Mouse (Mus musculus) embryonic facial prominence, embryonic 10.5 days (tissue): ENCODE data around the gene Cd3d. TPM values are rescaled to one million over a fixed set of nuclear protein-coding genes. Genes with fewer than 3 reads are reported as not detected.

ENCODE experiments used
- DNase-seq: peaks from one replicate; pipeline ENCODE4 v3.0.0-alpha.2; 2017; ENCODE audit warnings: low spot score
- H3K27ac ChIP-seq: fragments of 300-500 bp; sonication (generic); replicated peaks from 2 replicates; pipeline ENCODE4 v1.5.1; 2016; ENCODE audit warnings: mild to moderate bottlenecking
- H3K27me3 ChIP-seq: fragments of 300-500 bp; sonication (generic); replicated peaks from 2 replicates; pipeline ENCODE4 v1.6.1; 2016; ENCODE audit warnings: low read depth, mild to moderate bottlenecking; ENCODE audit not compliant: poor library complexity, severe bottlenecking
- H3K36me3 ChIP-seq: fragments of 300-500 bp; sonication (generic); replicated peaks from 2 replicates; pipeline ENCODE4 v1.6.1; 2016; ENCODE audit warnings: mild to moderate bottlenecking, moderate library complexity
- H3K4me1 ChIP-seq: fragments of 300-500 bp; sonication (generic); 2 replicates; pipeline ENCODE4 v1.6.1; 2016
- H3K4me3 ChIP-seq: fragments of 300-500 bp; sonication (generic); 2 replicates; pipeline ENCODE4 v1.5.1; 2016; ENCODE audit warnings: mild to moderate bottlenecking, moderate library complexity
- H3K9me3 ChIP-seq: fragments of 300-500 bp; sonication (generic); 2 replicates; pipeline ENCODE4 v1.6.1; 2016; ENCODE audit warnings: mild to moderate bottlenecking
- WGBS: fragments of 180-500 bp; shearing (Covaris S2); methylation state at CpG from one replicate; pipeline ENCODE4 v1.1.7; 2016; 5-methylcytosine and 5-hydroxymethylcytosine counted together
- polyA plus RNA-seq: library from polyadenylated mRNA; unstranded; fragments of >200 nt; fragmentation: Nextera tagmentation; extraction: Ambion mirVana; gene quantifications from 2 replicates; pipeline ENCODE4 v1.2.1, GENCODE M21; 2016

Gene Cd3d
- polyA plus RNA-seq, 1 experiment from 2014 or later, result not detected

DNA sequence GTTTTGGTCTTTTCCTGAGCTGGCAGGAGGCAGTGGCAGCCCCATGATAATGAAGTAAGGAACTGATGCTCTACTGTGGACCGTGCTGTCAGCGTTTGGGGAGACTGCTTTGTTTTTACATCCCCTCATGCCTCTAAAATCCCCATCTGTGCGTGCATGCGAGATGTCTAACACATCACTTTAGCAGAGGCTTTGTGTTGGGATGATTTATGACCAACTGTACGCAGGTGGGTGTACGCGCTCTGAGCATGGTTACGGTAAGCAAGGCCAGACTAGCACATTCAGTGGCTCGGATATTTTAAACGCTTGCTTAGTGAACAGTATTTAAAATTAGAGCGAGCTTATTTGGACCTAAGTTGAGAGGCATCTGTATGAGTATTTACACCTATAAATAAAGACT is 36.4 kb downstream of the Cd3d start:
- H3K4me1 ChIP-seq, result no peaks in the 10 kb centered on the region
- H3K36me3 ChIP-seq, result no peaks in the 10 kb centered on the region
- no peaks in the 10 kb centered on the region for H3K27me3 ChIP-seq
- WGBS, result 91% methylated on average over 11 of the region's 11 CpGs
- no peaks in the 10 kb centered on the region for H3K9me3 ChIP-seq
- no peak for DNase-seq
- H3K4me3 ChIP-seq, result no peak overlapping the region
- H3K27ac ChIP-seq, result no peak overlapping the region

- WGBS, result 10% methylated on average over 3 of the region's 3 CpGs
- Histone ChIP-seq H3K4me1 (no peaks in the 10 kb centered on the region), H3K27ac (no peak overlapping the region), H3K4me3 (no peak overlapping the region), H3K27me3 (0 out of 2 replicates have a peak, but pooled peaks cover 2% of the 10 kb centered on the region), H3K9me3 (no peaks in the 10 kb centered on the region), H3K36me3 (no peaks in the 10 kb centered on the region)
- peak; percentile 65 for DNase-seq
These were observed 41.2 kb downstream of the Cd3d start for GRCm38 (mm10) chr9:45022800-45023199.

- Histone ChIP-seq H3K4me1 (no peaks in the 10 kb centered on the region), H3K4me3 (no peak overlapping the region), H3K27me3 (0 out of 2 replicates have a peak, but pooled peaks cover 4% of the 10 kb centered on the region), H3K27ac (no peak overlapping the region), H3K36me3 (no peaks in the 10 kb centered on the region), H3K9me3 (no peaks in the 10 kb centered on the region)
- no peak for DNase-seq
- 60% methylated on average over 3 of the region's 3 CpGs for WGBS
These were observed 42.1 kb downstream of the Cd3d start for GRCm38 (mm10) chr9:45023638-45024037.

GRCm38 (mm10) chr9:45024187-45024586 is 42.6 kb downstream of the Cd3d start:
- Histone ChIP-seq H3K4me3 (no peak overlapping the region), H3K36me3 (no peaks in the 10 kb centered on the region), H3K27ac (no peak overlapping the region), H3K9me3 (no peaks in the 10 kb centered on the region), H3K27me3 (peaks cover 8% of the 10 kb centered on the region), H3K4me1 (no peaks in the 10 kb centered on the region)
- no peak for DNase-seq
- WGBS, result 78% methylated on average over 2 of the region's 2 CpGs

DNA sequence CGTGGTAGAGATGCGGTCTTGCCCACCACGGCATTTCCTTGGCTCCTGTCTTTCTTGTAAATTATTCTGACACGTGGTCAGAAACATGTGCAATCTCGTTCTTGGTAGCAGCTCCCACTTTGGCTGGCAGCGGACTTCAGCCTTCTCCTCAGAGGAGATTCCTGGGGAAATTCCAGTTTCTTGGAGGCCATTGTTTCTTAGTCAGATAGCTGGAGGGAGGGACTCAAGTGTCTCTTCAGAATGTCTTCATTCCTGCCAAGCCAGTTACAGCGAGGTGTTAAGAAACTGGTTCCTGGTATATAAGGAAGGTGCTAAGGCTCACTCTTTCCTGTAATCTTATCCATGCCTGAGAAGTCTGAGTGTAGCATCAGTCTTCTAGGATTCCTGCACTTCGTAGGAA is 45.8 kb downstream of the Cd3d start:
- H3K36me3 ChIP-seq, result no peaks in the 10 kb centered on the region
- H3K9me3 ChIP-seq, result no peaks in the 10 kb centered on the region
- no peak overlapping the region for H3K27ac ChIP-seq
- H3K27me3 ChIP-seq, result peaks cover 28% of the 10 kb centered on the region
- no peak for DNase-seq
- H3K4me3 ChIP-seq, result no peak overlapping the region
- 77% methylated on average over 8 of the region's 8 CpGs for WGBS
- H3K4me1 ChIP-seq, result peaks cover 3% of the 10 kb centered on the region; the same call in 1 of the 2 replicates

DNA sequence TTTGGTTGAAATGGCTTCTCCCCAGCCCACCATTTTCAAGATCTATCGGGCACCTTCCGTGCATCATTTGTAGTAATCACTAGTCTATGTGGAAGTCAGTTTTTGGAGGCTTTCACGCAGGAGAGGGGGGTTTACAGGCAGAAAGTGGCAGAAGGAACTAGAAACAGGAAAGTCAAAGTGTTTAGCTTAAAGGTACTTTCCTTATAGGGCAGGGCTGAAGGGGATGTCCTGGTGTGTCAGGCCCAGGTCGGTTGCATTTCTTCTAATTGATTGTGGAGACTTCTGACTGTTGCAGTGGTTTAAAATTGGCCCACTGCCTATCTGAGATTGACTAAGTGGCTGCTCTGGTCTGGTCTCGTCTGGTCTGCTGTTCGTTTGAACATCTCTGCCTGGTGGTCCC is 48.8 kb downstream of the Cd3d start:
- H3K9me3 ChIP-seq, result no peaks in the 10 kb centered on the region
- no peak overlapping the region for H3K27ac ChIP-seq
- 72% methylated on average over 6 of the region's 6 CpGs for whole genome bisulfite sequencing
- no peak overlapping the region for H3K4me3 ChIP-seq
- no peaks in the 10 kb centered on the region for H3K36me3 ChIP-seq
- no peak for DNase-seq
- H3K4me1 ChIP-seq, result peaks cover 3% of the 10 kb centered on the region; the same call in 1 of the 2 replicates
- peaks cover 28% of the 10 kb centered on the region for H3K27me3 ChIP-seq

GRCm38 (mm10) chr9:45032261-45032660 is 50.7 kb downstream of the Cd3d start:
- Histone ChIP-seq H3K4me3 (no peak overlapping the region), H3K4me1 (peaks cover 3% of the 10 kb centered on the region; the same call in 1 of the 2 replicates), H3K27ac (no peak overlapping the region), H3K36me3 (no peaks in the 10 kb centered on the region), H3K9me3 (no peaks in the 10 kb centered on the region), H3K27me3 (peaks cover 28% of the 10 kb centered on the region)
- WGBS, result 65% methylated on average over 2 of the region's 2 CpGs
- DNase-seq, result no peak

DNA sequence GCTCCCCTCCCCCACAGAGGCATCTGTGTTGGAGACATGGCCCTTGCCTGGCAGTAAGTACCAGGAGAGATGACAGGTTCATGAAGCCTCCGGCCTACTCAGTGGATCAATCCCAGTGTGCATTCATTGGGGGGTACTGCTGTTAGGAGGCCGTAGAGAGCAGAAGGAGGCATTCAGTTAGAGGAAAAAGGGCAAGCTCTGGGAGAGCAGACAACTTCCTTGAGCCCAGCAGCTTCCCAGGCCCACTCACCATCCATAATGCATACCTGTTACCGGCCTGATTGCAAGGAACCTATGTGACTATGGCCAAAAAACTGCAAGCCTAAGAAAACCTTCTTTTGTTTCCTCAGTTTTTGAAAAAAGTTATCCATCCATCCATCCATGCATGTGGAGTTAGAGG is 52.9 kb downstream of the Cd3d start:
- Histone ChIP-seq H3K4me3 (no peak overlapping the region), H3K27ac (no peak overlapping the region), H3K9me3 (no peaks in the 10 kb centered on the region), H3K4me1 (peaks cover 3% of the 10 kb centered on the region; the same call in 1 of the 2 replicates), H3K27me3 (peaks cover 32% of the 10 kb centered on the region), H3K36me3 (no peaks in the 10 kb centered on the region)
- WGBS, result 80% methylated on average over 3 of the region's 3 CpGs
- DNase-seq, result no peak

Other genes starting within 250 kb of the Cd3d start
- 48.4 and 51.1 TPM in 2 replicates for gene Phldb1, start 246.6 kb upstream of the Cd3d start, polyA plus RNA-seq
- gene Arcn1, start 213.9 kb upstream of the Cd3d start, polyA plus RNA-seq, result 169 and 171 TPM in 2 replicates
- 133 and 139 TPM in 2 replicates for gene Ift46, start 213.9 kb upstream of the Cd3d start, polyA plus RNA-seq
- 1.7 and 2.1 TPM in 2 replicates for gene Tmem25, start 182.5 kb upstream of the Cd3d start, polyA plus RNA-seq
- gene Ttc36, start 178.7 kb upstream of the Cd3d start, polyA plus RNA-seq, result not detected in 2 replicates
- 14.1 and 14.9 TPM in 2 replicates for gene Kmt2a, start 100.5 kb upstream of the Cd3d start, polyA plus RNA-seq
- gene Atp5l, start 61.0 kb upstream of the Cd3d start, polyA plus RNA-seq, result 499 and 516 TPM in 2 replicates
- 23.2 and 23.7 TPM in 2 replicates for gene Ube4a, start 16.2 kb upstream of the Cd3d start, polyA plus RNA-seq
- gene Cd3g, start 1.4 kb upstream of the Cd3d start, polyA plus RNA-seq, result not detected in 2 replicates
- gene Cd3e, start 27.8 kb downstream of the Cd3d start, polyA plus RNA-seq, result not detected in 2 replicates
- 9.7 TPM in 2 replicates for gene Mpzl2, start 58.0 kb downstream of the Cd3d start, polyA plus RNA-seq
- 2.2 and 3.7 TPM in 2 replicates for gene Mpzl3, start 73.4 kb downstream of the Cd3d start, polyA plus RNA-seq
- 0.96 and 1.4 TPM in 2 replicates for gene Jaml, start 97.4 kb downstream of the Cd3d start, polyA plus RNA-seq
- gene Scn2b, start 136.0 kb downstream of the Cd3d start, polyA plus RNA-seq, result 6.7 and 7.3 TPM in 2 replicates
- gene Scn4b, start 156.6 kb downstream of the Cd3d start, polyA plus RNA-seq, result 0.48 and 0.79 TPM in 2 replicates
- gene BC049352, start 200.2 kb downstream of the Cd3d start, polyA plus RNA-seq, result not detected in 2 replicates
- 0.29 and 0.37 TPM in 2 replicates for gene Tmprss4, start 222.3 kb downstream of the Cd3d start, polyA plus RNA-seq